Mouse (Mus musculus): ENCODE results near the gene S100a6. TPM values are rescaled to one million over a fixed set of nuclear protein-coding genes. Genes with fewer than 3 reads are reported as not detected.

The S100a6 gene
- polyA plus RNA-seq, 1 experiment from 2014 or later = 418 TPM

DNA sequence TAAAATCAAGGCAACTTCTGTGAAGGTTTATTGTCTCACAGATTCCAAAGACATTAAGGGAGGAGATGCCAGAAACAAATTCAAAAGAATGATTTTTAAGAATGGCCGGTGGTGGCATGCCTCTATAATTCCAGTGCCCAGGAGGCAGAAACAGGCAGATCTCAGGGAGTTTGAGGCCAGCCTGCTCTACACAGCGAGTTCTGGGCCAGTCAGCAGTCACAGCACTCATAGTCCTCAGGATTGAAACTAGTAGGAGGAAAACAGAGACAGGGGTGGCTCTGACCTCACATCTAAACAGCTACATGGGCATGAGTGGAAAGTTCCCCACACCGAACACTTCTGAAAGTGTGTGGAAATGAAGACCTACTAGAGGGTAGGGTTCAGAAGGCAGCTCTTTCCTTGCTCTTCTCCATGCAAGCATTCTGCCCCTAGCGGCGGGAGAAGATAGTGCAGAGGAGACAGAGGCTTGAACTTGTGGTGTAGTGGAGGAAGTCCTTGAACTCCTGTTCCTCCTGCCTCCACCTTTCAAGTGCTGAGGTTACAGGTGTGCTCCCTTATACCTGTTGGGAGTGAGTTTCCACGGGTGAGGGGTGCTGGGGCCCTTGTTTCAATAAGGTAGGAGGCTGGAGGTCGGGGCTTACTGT, 27.0 kb downstream of the S100a6 start:
- no peaks in the 10 kb centered on the region for H3K4me1 ChIP-seq (ENCODE audit: control insufficient read depth, insufficient read depth, low read length)
- WGBS = 50% methylated on average over 7 of the region's 7 CpGs
- H3K27ac ChIP-seq (ENCODE audit: low read length) = no peak overlapping the region
- H3K4me3 ChIP-seq (ENCODE audit: low read depth, low read length) = no peak overlapping the region
- no peaks in the 10 kb centered on the region for H3K36me3 ChIP-seq (ENCODE audit: control insufficient read depth, insufficient read depth, low read length)
- no peak for ATAC-seq (ENCODE audit: insufficient number of reproducible peaks, insufficient read depth, low FRiP score, low read depth)
- H3K27me3 ChIP-seq (ENCODE audit: control insufficient read depth, insufficient read depth, low read length) = no peaks in the 10 kb centered on the region
- no peak overlapping the region for H3K9ac ChIP-seq (replicated peaks; ENCODE audit: low read depth, low read length)
- H3K4me2 ChIP-seq (replicated peaks; ENCODE audit: low read depth, low read length) = no peak overlapping the region
- no peaks in the 10 kb centered on the region for H3K9me3 ChIP-seq (ENCODE audit: control insufficient read depth, low read depth, low read length)

DNA sequence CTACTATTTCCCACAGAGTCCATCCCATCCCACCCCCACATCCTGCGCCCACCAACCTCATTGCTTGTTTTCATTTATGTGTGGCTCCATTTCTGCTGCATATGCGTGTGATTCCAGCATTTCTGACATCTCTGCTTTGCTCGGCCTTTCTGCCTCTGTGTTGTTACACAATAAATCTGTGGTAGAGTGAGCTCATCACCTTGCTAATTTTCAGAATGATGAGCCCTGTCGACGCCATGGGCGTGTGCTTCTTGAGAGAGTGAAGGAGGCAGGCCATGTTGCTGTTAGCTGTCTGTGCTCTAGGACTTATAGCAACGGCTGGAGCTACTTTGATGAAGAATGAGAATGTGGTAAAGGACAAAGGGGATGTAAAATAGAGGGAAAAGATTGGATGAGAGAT, 28.3 kb downstream of the S100a6 start:
- H3K4me2 ChIP-seq (replicated peaks; ENCODE audit: low read depth, low read length) = no peak overlapping the region
- H3K27me3 ChIP-seq (ENCODE audit: control insufficient read depth, insufficient read depth, low read length) = no peaks in the 10 kb centered on the region
- 82% methylated on average over 7 of the region's 7 CpGs for WGBS
- no peaks in the 10 kb centered on the region for H3K4me1 ChIP-seq (ENCODE audit: control insufficient read depth, insufficient read depth, low read length)
- no peak overlapping the region for H3K27ac ChIP-seq (ENCODE audit: low read length)
- no peak overlapping the region for H3K9ac ChIP-seq (replicated peaks; ENCODE audit: low read depth, low read length)
- no peak for ATAC-seq (ENCODE audit: insufficient number of reproducible peaks, insufficient read depth, low FRiP score, low read depth)
- no peak overlapping the region for H3K4me3 ChIP-seq (ENCODE audit: low read depth, low read length)
- H3K36me3 ChIP-seq (ENCODE audit: control insufficient read depth, insufficient read depth, low read length) = no peaks in the 10 kb centered on the region
- no peaks in the 10 kb centered on the region for H3K9me3 ChIP-seq (ENCODE audit: control insufficient read depth, low read depth, low read length)

DNA sequence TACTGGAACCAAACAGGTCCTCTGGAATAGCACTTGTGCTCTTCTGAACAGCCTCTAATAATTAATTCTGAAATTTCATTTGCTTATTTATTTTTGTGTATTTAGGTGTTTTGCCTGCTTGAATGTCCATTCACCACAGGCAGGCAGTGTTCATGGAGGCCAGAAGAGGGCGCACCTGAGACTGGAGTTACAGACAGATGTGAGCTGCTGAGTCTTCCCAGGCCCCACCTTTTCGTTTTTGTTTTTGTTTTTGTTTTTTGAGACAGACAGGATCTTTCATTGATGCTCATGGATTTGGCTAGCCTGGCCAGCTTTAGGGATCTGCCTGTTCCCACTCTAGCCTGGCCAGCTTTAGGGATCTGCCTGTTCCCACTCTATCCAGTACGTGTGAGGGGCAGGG, 31.5 kb downstream of the S100a6 start:
- no peaks in the 10 kb centered on the region for H3K9me3 ChIP-seq (ENCODE audit: control insufficient read depth, low read depth, low read length)
- H3K27ac ChIP-seq (ENCODE audit: low read length) = no peak overlapping the region
- no peak overlapping the region for H3K4me3 ChIP-seq (ENCODE audit: low read depth, low read length)
- WGBS = 54% methylated on average over 3 of the region's 3 CpGs
- H3K27me3 ChIP-seq (ENCODE audit: control insufficient read depth, insufficient read depth, low read length) = no peaks in the 10 kb centered on the region
- H3K9ac ChIP-seq (replicated peaks; ENCODE audit: low read depth, low read length) = no peak overlapping the region
- no peak for ATAC-seq (ENCODE audit: insufficient number of reproducible peaks, insufficient read depth, low FRiP score, low read depth)
- H3K4me1 ChIP-seq (ENCODE audit: control insufficient read depth, insufficient read depth, low read length) = no peaks in the 10 kb centered on the region
- no peaks in the 10 kb centered on the region for H3K36me3 ChIP-seq (ENCODE audit: control insufficient read depth, insufficient read depth, low read length)
- H3K4me2 ChIP-seq (replicated peaks; ENCODE audit: low read depth, low read length) = no peak overlapping the region

DNA sequence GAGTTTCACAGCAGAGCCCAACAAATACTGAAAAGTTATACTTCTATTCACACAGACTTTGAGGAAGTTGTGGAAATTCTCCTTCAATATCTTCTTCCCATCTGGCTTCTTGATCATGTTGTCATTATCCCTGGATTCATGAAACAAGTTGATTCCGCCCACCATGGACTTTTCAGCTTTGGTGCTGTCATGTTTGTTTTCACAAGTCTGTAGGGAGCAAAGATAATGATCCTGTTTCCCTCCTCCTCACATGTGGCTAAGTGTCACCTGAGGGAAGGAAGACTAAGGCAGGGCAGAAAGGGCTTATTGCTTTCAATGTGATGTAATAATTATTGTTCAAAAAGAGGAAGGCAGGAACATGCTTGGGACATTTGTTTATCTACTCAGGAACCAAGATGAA, 34.6 kb downstream of the S100a6 start:
- Histone ChIP-seq H3K4me3 (ENCODE audit: low read depth, low read length) (no peak overlapping the region), H3K36me3 (ENCODE audit: control insufficient read depth, insufficient read depth, low read length) (no peaks in the 10 kb centered on the region), H3K27me3 (ENCODE audit: control insufficient read depth, insufficient read depth, low read length) (no peaks in the 10 kb centered on the region), H3K27ac (ENCODE audit: low read length) (no peak overlapping the region), H3K9ac (replicated peaks; ENCODE audit: low read depth, low read length) (no peak overlapping the region), H3K4me2 (replicated peaks; ENCODE audit: low read depth, low read length) (no peak overlapping the region), H3K4me1 (ENCODE audit: control insufficient read depth, insufficient read depth, low read length) (no peaks in the 10 kb centered on the region), H3K9me3 (ENCODE audit: control insufficient read depth, low read depth, low read length) (no peaks in the 10 kb centered on the region)
- 86% methylated on average over 1 of the region's 1 CpGs for WGBS
- no peak for ATAC-seq (ENCODE audit: insufficient number of reproducible peaks, insufficient read depth, low FRiP score, low read depth)

DNA sequence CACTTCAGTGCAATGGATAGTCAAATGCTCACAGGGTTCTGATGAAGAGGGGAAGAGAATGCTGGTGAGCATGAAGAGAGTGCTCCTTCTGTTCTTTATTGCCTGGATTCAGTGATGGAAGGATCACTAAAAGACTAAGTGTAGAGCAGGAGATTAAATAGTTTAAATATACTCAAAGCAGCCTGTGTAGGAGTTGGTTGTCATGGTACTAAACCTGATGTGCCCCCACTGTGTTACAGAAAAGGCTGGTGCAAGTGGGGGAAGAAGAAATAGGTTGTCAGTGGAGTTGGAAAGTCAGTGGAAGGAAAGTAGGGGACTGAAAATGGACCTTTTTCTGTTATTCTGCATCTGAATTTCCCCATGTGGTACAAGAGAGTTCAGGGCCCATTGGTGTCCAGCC, 36.3 kb downstream of the S100a6 start:
- Histone ChIP-seq H3K9me3 (ENCODE audit: control insufficient read depth, low read depth, low read length) (no peaks in the 10 kb centered on the region), H3K27me3 (ENCODE audit: control insufficient read depth, insufficient read depth, low read length) (no peaks in the 10 kb centered on the region), H3K4me3 (ENCODE audit: low read depth, low read length) (no peak overlapping the region), H3K36me3 (ENCODE audit: control insufficient read depth, insufficient read depth, low read length) (no peaks in the 10 kb centered on the region), H3K4me2 (replicated peaks; ENCODE audit: low read depth, low read length) (no peak overlapping the region), H3K9ac (replicated peaks; ENCODE audit: low read depth, low read length) (no peak overlapping the region), H3K27ac (ENCODE audit: low read length) (no peak overlapping the region), H3K4me1 (ENCODE audit: control insufficient read depth, insufficient read depth, low read length) (no peaks in the 10 kb centered on the region)
- ATAC-seq (ENCODE audit: insufficient number of reproducible peaks, insufficient read depth, low FRiP score, low read depth) = no peak

DNA sequence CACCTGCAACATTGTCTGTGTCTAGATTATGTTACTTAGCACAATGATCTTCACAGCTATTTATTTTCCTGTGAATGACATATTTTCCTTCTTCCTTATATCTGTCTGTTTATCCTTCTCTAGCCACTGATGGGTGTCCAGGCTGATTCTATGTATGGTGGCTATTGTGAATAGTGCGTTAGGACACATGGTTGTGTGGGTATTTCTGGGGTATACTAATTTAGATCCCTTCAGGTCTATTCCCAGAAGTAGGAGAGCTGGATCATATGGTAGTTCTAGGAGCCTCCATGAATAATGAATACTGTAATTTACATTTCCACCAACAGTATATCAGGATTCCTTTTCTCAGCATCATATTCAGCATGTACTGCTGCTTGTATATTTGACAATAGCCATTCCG, 37.1 kb downstream of the S100a6 start:
- Histone ChIP-seq H3K36me3 (ENCODE audit: control insufficient read depth, insufficient read depth, low read length) (no peaks in the 10 kb centered on the region), H3K27ac (ENCODE audit: low read length) (no peak overlapping the region), H3K9me3 (ENCODE audit: control insufficient read depth, low read depth, low read length) (no peaks in the 10 kb centered on the region), H3K4me3 (ENCODE audit: low read depth, low read length) (no peak overlapping the region), H3K4me2 (replicated peaks; ENCODE audit: low read depth, low read length) (no peak overlapping the region), H3K9ac (replicated peaks; ENCODE audit: low read depth, low read length) (no peak overlapping the region), H3K27me3 (ENCODE audit: control insufficient read depth, insufficient read depth, low read length) (no peaks in the 10 kb centered on the region), H3K4me1 (ENCODE audit: control insufficient read depth, insufficient read depth, low read length) (no peaks in the 10 kb centered on the region)
- 88% methylated on average over 2 of the region's 2 CpGs for WGBS
- ATAC-seq (ENCODE audit: insufficient number of reproducible peaks, insufficient read depth, low FRiP score, low read depth) = no peak

DNA sequence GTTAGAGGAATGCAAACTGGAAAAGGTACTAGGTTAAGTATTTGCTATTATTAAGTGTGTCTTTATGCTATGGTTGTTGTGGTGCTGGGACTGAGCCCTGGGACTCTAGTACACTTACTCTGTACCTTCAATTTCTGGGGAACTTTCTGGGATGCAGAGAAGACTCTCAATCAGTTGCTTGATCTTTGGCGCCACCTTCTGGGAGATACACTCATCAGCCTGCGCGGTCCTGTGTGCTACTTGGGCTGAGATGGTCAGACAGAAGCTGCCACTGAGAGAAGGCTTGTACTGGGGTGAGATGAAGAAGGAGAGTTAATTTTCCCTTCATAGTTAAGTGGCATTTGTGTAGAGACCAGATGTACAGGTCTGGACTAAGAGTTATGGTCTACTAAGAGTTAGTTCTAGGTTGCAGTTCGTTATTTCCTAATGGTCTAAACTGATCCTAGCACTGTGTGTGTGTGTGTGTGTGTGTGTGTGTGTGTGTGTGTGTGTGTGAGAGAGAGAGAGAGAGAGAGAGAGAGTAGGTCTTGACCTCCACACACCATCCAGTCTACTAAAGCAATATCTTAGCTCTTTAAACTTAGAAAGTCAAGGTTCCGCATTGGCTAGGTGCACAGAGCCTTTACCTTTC, 40.3 kb downstream of the S100a6 start:
- Histone ChIP-seq H3K27me3 (ENCODE audit: control insufficient read depth, insufficient read depth, low read length) (no peaks in the 10 kb centered on the region), H3K9ac (replicated peaks; ENCODE audit: low read depth, low read length) (no peak overlapping the region), H3K27ac (ENCODE audit: low read length) (no peak overlapping the region), H3K4me2 (replicated peaks; ENCODE audit: low read depth, low read length) (no peak overlapping the region), H3K4me3 (ENCODE audit: low read depth, low read length) (no peak overlapping the region), H3K4me1 (ENCODE audit: control insufficient read depth, insufficient read depth, low read length) (no peaks in the 10 kb centered on the region), H3K9me3 (ENCODE audit: control insufficient read depth, low read depth, low read length) (no peaks in the 10 kb centered on the region), H3K36me3 (ENCODE audit: control insufficient read depth, insufficient read depth, low read length) (no peaks in the 10 kb centered on the region)
- ATAC-seq (ENCODE audit: insufficient number of reproducible peaks, insufficient read depth, low FRiP score, low read depth) = peak; percentile 80; the same call in 1 of the 2 replicates
- WGBS = 38% methylated on average over 5 of the region's 5 CpGs

DNA sequence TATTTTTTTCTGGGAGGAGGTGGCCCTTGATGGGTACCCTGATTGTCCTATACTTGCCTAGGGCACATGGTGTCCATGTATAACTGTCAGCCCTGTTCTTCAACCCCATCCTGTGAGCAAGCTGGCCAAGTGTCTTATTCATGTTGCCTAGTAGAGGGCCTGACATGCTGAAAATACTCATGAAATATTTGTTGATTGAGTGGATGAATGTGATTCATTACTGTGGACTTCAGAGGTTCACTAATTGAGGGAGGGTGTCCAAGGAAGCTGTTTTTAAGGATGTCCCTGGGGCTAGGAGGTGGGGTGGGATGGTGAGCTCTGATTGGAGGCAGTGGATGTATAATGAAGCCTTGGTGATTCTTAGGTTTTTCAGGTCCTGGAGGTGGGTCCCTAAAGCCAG, 41.0 kb downstream of the S100a6 start, which contains the start of gene S100a7a:
Gene S100a7a (plus strand): TSS at position 301 of the 400 bp plus-strand sequence.
- H3K9ac ChIP-seq (replicated peaks; ENCODE audit: low read depth, low read length) = no peak within 1 kb of the TSS
- no peak for ATAC-seq (ENCODE audit: insufficient number of reproducible peaks, insufficient read depth, low FRiP score, low read depth)
- H3K9me3 ChIP-seq (ENCODE audit: control insufficient read depth, low read depth, low read length) = no peaks in the 10 kb centered on the region
- no peak within 1 kb of the TSS for H3K4me3 ChIP-seq (ENCODE audit: low read depth, low read length)
- H3K4me1 ChIP-seq (ENCODE audit: control insufficient read depth, insufficient read depth, low read length) = no peaks in the 10 kb centered on the region
- H3K27me3 ChIP-seq (ENCODE audit: control insufficient read depth, insufficient read depth, low read length) = no peaks in the 10 kb centered on the region
- no peak within 1 kb of the TSS for H3K27ac ChIP-seq (ENCODE audit: low read length)
- no peak within 1 kb of the TSS for H3K4me2 ChIP-seq (replicated peaks; ENCODE audit: low read depth, low read length)
- no peaks in the 10 kb centered on the region for H3K36me3 ChIP-seq (ENCODE audit: control insufficient read depth, insufficient read depth, low read length)

DNA sequence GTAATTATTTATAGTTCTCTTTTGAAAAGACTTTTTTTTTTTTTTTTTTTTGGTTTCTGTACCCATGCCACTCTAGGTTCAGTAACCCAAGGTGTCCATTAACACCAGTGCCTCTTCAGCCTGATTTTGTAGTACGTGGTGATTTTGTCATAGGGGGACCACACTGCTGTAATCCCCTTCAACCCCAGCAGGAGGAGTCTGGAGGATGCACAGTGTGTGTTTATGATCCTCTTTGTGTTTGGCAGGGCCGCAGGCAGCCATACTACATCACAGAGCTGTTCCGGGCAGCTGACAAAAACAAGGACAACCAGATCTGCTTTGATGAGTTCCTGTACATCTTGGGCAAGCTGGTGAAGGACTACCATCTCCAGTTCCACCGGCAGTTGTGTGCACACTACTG, 44.7 kb downstream of the S100a6 start:
- Histone ChIP-seq H3K9me3 (ENCODE audit: control insufficient read depth, low read depth, low read length) (no peaks in the 10 kb centered on the region), H3K27ac (ENCODE audit: low read length) (no peak overlapping the region), H3K4me2 (replicated peaks; ENCODE audit: low read depth, low read length) (no peak overlapping the region), H3K4me1 (ENCODE audit: control insufficient read depth, insufficient read depth, low read length) (no peaks in the 10 kb centered on the region), H3K27me3 (ENCODE audit: control insufficient read depth, insufficient read depth, low read length) (no peaks in the 10 kb centered on the region), H3K4me3 (ENCODE audit: low read depth, low read length) (no peak overlapping the region), H3K36me3 (ENCODE audit: control insufficient read depth, insufficient read depth, low read length) (no peaks in the 10 kb centered on the region), H3K9ac (replicated peaks; ENCODE audit: low read depth, low read length) (no peak overlapping the region)
- 76% methylated on average over 4 of the region's 4 CpGs for WGBS
- ATAC-seq (ENCODE audit: insufficient number of reproducible peaks, insufficient read depth, low FRiP score, low read depth) = no peak

All from stomach, embryonic 14.5 days (tissue).